Mouse (Mus musculus) bone marrow macrophage, adult 2 months (primary cell): ENCODE results near the gene Atad3a.

Source experiments
- CTCF ChIP-seq: IDR thresholded peaks from 2 replicates; pipeline ENCODE4 v1.5.1; 2012; ENCODE audit warnings: low read depth, mild to moderate bottlenecking, low read length, moderate library complexity
- POLR2A ChIP-seq: IDR thresholded peaks from 2 replicates; pipeline ENCODE4 v1.6.1; 2012; ENCODE audit warnings: mild to moderate bottlenecking, low read depth, low read length, borderline replicate concordance

DNA sequence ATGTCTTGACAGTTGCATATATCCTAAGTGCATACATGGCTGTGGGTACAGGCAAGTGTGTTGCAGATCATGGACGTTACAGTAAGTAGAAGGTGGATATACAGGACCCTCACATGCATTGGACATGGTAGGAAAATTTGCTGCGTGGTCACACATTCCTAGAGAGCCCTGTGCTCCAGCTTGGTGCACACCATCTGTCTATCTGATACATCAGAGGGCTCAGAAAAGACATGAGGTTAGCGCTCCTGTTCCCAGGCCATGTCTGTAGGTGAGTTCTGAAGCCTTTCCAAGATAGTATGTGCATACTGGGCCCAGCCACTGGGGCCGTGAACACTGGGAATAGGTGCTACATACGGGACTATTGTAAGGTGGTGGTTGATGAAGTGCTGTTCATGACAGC, 24.5 kb downstream of the Atad3a start:
- TF ChIP-seq CTCF (no peak), POLR2A (no peak)
